10 mouse cellular contexts compared by ENCODE assay signal in genomic region chr4:27965046-27965681, GRCm38 (mm10).
A peak's percentile ranks its signal among the peaks of the same experiment; 100 is the strongest.
DNase-seq lines count a peak whose midpoint lies in the region; ATAC-seq and TF ChIP-seq lines count a peak whose summit lies in the region.
"Had no signal": no experiment of that assay in that cellular context is flagged by ENCODE, and none has a peak within 500 bp of the region (broad histone marks: within the 10 kb centered on the region; RNA-seq: fewer than 3 reads in every experiment).

No protein-coding gene starts in this region.

- intact Hi-C loops in heart, postnatal 10 days (cut with DNase I) = loop anchor here (5.0 kb wide), 2 partner anchors 842 to 1337 kb away; no protein-coding TSS in a partner anchor

- no peak for TF ChIP-seq POLR2A in lung, adult 2 months (IDR thresholded peaks at IDR 0.05; ENCODE audit: borderline replicate concordance, extremely low read depth, low read depth, low read length)

- H3K9me3 ChIP-seq in hindbrain, embryonic 10.5 days = no peaks in the 10 kb centered on the region
- no peaks in the 10 kb centered on the region for H3K9me3 ChIP-seq in hindbrain, embryonic 12.5 days (replicated peaks)
- H3K9me3 ChIP-seq in midbrain, embryonic 16.5 days (replicated peaks; ENCODE audit: control insufficient read depth, low read length, poor library complexity, severe bottlenecking) = no peaks in the 10 kb centered on the region
- H3K9me3 ChIP-seq: megakaryocyte, embryonic 14.5 days had no signal

- no peak overlapping the region for H3K4me3 ChIP-seq in hindbrain, embryonic 10.5 days
- no peak overlapping the region for H3K4me3 ChIP-seq in hindbrain, embryonic 12.5 days
- H3K4me3 ChIP-seq in midbrain, embryonic 16.5 days (ENCODE audit: low read depth, low read length) = no peak overlapping the region
- no peak overlapping the region for H3K4me3 ChIP-seq in lung, adult 2 months (replicated peaks; ENCODE audit: extremely low read depth, low read depth, low read length)
- H3K4me3 ChIP-seq: megakaryocyte, embryonic 14.5 days had no signal

- no peak for ATAC-seq in hindbrain, embryonic 12.5 days (ENCODE audit: low FRiP score)
- peak; percentile 77; the same call in 1 of the 2 replicates for ATAC-seq in midbrain, embryonic 16.5 days
- ATAC-seq in monocyte, adult 5-6 weeks (replicated peaks; ENCODE audit: insufficient number of reproducible peaks, low FRiP score, low TSS enrichment, poor library complexity, severe bottlenecking) = no peak

- peaks cover 11% of the 10 kb centered on the region; the same call in 1 of the 2 replicates for H3K4me1 ChIP-seq in hindbrain, embryonic 10.5 days (replicated peaks)
- H3K4me1 ChIP-seq in hindbrain, embryonic 12.5 days = 0 out of 2 replicates have a peak, but pooled peaks cover 2% of the 10 kb centered on the region
- no peaks in the 10 kb centered on the region for H3K4me1 ChIP-seq in midbrain, embryonic 16.5 days (ENCODE audit: control insufficient read depth, insufficient read depth, low read length)
- no peaks in the 10 kb centered on the region for H3K4me1 ChIP-seq in lung, adult 2 months (ENCODE audit: control insufficient read depth, insufficient read depth, low read length)
- H3K4me1 ChIP-seq: megakaryocyte, embryonic 14.5 days had no signal

- H3K27me3 ChIP-seq in hindbrain, embryonic 10.5 days (ENCODE audit: insufficient read depth, poor library complexity, severe bottlenecking) = no peaks in the 10 kb centered on the region
- H3K27me3 ChIP-seq in hindbrain, embryonic 12.5 days = no peaks in the 10 kb centered on the region
- H3K27me3 ChIP-seq in midbrain, embryonic 16.5 days (ENCODE audit: control insufficient read depth, insufficient read depth, low read depth, low read length) = peaks cover 3% of the 10 kb centered on the region
- H3K27me3 ChIP-seq: megakaryocyte, embryonic 14.5 days had no signal

- H3K36me3 ChIP-seq in hindbrain, embryonic 10.5 days = no peaks in the 10 kb centered on the region
- no peaks in the 10 kb centered on the region for H3K36me3 ChIP-seq in hindbrain, embryonic 12.5 days
- H3K36me3 ChIP-seq in midbrain, embryonic 16.5 days (ENCODE audit: control insufficient read depth, insufficient read depth, low read length) = no peaks in the 10 kb centered on the region

- H3K27ac ChIP-seq in hindbrain, embryonic 10.5 days = peak overlapping the region; percentile 45; the same call in 1 of the 2 replicates
- H3K27ac ChIP-seq in hindbrain, embryonic 12.5 days = no peak overlapping the region
- no peak overlapping the region for H3K27ac ChIP-seq in midbrain, embryonic 16.5 days (ENCODE audit: low read length)

- DNase-seq in hindbrain, embryonic 10.5 days (ENCODE audit: low spot score) = no peak
- peak; percentile 64 for DNase-seq in adipocyte (ENCODE audit: low spot score)
- peak; percentile 15 to 40 for DNase-seq in heart, postnatal 10 days
- DNase-seq in yolk sac, embryonic 10.5 days (ENCODE audit: low spot score) = no peak
- DNase-seq in lung, adult 2 months = no peak
- DNase-seq: gastrocnemius, postnatal 14 days had no signal

- no peak for TF ChIP-seq CTCF in lung, adult 2 months (IDR thresholded peaks at IDR 0.05; ENCODE audit: insufficient read depth, low read length)

- H3K4me2 ChIP-seq in hindbrain, embryonic 12.5 days (replicated peaks) = no peak overlapping the region
- no peak overlapping the region for H3K4me2 ChIP-seq in midbrain, embryonic 16.5 days (ENCODE audit: low read length)

- 28% methylated on average over 7 of the region's 7 CpGs for WGBS in hindbrain, embryonic 10.5 days
- 23% methylated on average over 7 of the region's 7 CpGs for WGBS in hindbrain, embryonic 12.5 days
- 9% methylated on average over 7 of the region's 7 CpGs for WGBS in midbrain, embryonic 16.5 days
- WGBS in lung, adult 2 months = 26% methylated on average over 7 of the region's 7 CpGs

- H3K9ac ChIP-seq in hindbrain, embryonic 12.5 days = no peak overlapping the region
- no peak overlapping the region for H3K9ac ChIP-seq in midbrain, embryonic 16.5 days (ENCODE audit: low read depth, low read length)

Comparison
In these comparisons a context has a peak if more than half of its experiments do, and no peak if none do; other contexts are left out.
1. DNase-seq: peak in adipocyte (single experiment) and heart, postnatal 10 days (2 of 2); none in hindbrain, embryonic 10.5 days (single experiment), yolk sac, embryonic 10.5 days (single experiment) and lung, adult 2 months (single experiment).